Mouse (Mus musculus): ENCODE results near the gene Cmtm2a. TPM values are rescaled to one million over a fixed set of nuclear protein-coding genes. Genes with fewer than 3 reads are reported as not detected.

The Cmtm2a gene
- polyA plus RNA-seq (2017; shearing (Covaris generic)), result under 1 TPM in 1 of 2 experiments, not detected in 1; 0.84 TPM

GRCm38 (mm10) chr8:104293081-104293480 lies at the start of gene Cmtm2a:
Gene Cmtm2a (minus strand): TSS chr8:104293181.

GRCm38 (mm10) chr8:104339229-104339982 lies 46.4 kb upstream of the Cmtm2a start, which contains the start of gene Cmtm3:
Gene Cmtm3 (plus strand): TSS chr8:104339410.

GRCm38 (mm10) chr8:104321930-104322329 lies 28.9 kb upstream of the Cmtm2a start, which contains the start of gene Cmtm2b:
Gene Cmtm2b (plus strand): TSS chr8:104322230.

GRCm38 (mm10) chr8:104321267-104321666 lies 28.3 kb upstream of the Cmtm2a start, which contains the start of gene Gm11020:
Gene Gm11020 (plus strand): TSS chr8:104321567.

GRCm38 (mm10) chr8:104309441-104310155 lies 16.6 kb upstream of the Cmtm2a start, which contains the start of the genes Gm45711 and Cmtm1:
Gene Gm45711 (minus strand): TSS chr8:104310081.
Gene Cmtm1 (minus strand): TSS chr8:104310145.

GRCm38 (mm10) chr8:104250439-104251367 lies 42.3 kb downstream of the Cmtm2a start, which contains the start of gene Cklf:
Gene Cklf (plus strand): TSS chr8:104250861.

GRCm38 (mm10) chr8:104248276-104248675 lies 44.7 kb downstream of the Cmtm2a start, which contains the start of gene Tk2:
Gene Tk2 (minus strand): TSS chr8:104248558.

Other genes starting within 250 kb of the Cmtm2a start
- gene Cdh5, start 191.6 kb downstream of the Cmtm2a start, polyA plus RNA-seq (2017; shearing (Covaris generic)), result 1 to 10 TPM in 1 of 2 experiments, under 1 TPM in 1; 0.04 to 1.1 TPM
- 1 to 10 TPM in 1 of 2 experiments, under 1 TPM in 1; 0.07 to 2.2 TPM for gene Bean1, start 122.7 kb downstream of the Cmtm2a start, polyA plus RNA-seq (2017; shearing (Covaris generic))
- 100 to 1,000 TPM in 1 of 2 experiments, 10 to 100 TPM in 1; 95.5 to 107 TPM for gene Tk2, start 44.6 kb downstream of the Cmtm2a start, polyA plus RNA-seq (2017; shearing (Covaris generic))
- 100 to 1,000 TPM; 106 to 127 TPM for gene Cklf, start 42.3 kb downstream of the Cmtm2a start, polyA plus RNA-seq (2017; shearing (Covaris generic))
- not detected for gene Gm45711, start 16.9 kb upstream of the Cmtm2a start, polyA plus RNA-seq (2017; shearing (Covaris generic))
- under 1 TPM in 1 of 2 experiments, not detected in 1; 0.62 TPM for gene Cmtm1, start 17.0 kb upstream of the Cmtm2a start, polyA plus RNA-seq (2017; shearing (Covaris generic))
- gene Gm11020, start 28.4 kb upstream of the Cmtm2a start, polyA plus RNA-seq (2017; shearing (Covaris generic)), result 1 to 10 TPM in 1 of 2 experiments, not detected in 1; 4.4 TPM
- 1 to 10 TPM in 1 of 2 experiments, not detected in 1; 3.7 TPM for gene Cmtm2b, start 29.0 kb upstream of the Cmtm2a start, polyA plus RNA-seq (2017; shearing (Covaris generic))
- 10 to 100 TPM; 14.5 to 30.9 TPM for gene Cmtm3, start 46.2 kb upstream of the Cmtm2a start, polyA plus RNA-seq (2017; shearing (Covaris generic))
- gene Cmtm4, start 102.6 kb upstream of the Cmtm2a start, polyA plus RNA-seq (2017; shearing (Covaris generic)), result under 1 TPM; 0.31 to 0.66 TPM
- gene Dync1li2, start 149.9 kb upstream of the Cmtm2a start, polyA plus RNA-seq (2017; shearing (Covaris generic)), result 10 to 100 TPM; 34.4 to 35.5 TPM
- gene Terb1, start 216.7 kb upstream of the Cmtm2a start, polyA plus RNA-seq (2017; shearing (Covaris generic)), result under 1 TPM; 0.13 to 0.47 TPM
- gene Nae1, start 241.5 kb upstream of the Cmtm2a start, polyA plus RNA-seq (2017; shearing (Covaris generic)), result 100 to 1,000 TPM in 1 of 2 experiments, 10 to 100 TPM in 1; 84.9 to 115 TPM
- 1 to 10 TPM; 1.2 to 3.4 TPM for gene Car7, start 241.5 kb upstream of the Cmtm2a start, polyA plus RNA-seq (2017; shearing (Covaris generic))

All from inflammation-experienced regulatory T-cells (primary cell).